Mouse (Mus musculus) layer of hippocampus, adult 2 months (tissue): ENCODE measurements around the gene Ccdc116. TPM values are rescaled to one million over a fixed set of nuclear protein-coding genes. Genes with fewer than 3 reads are reported as not detected.

Experiments used
- DNase-seq, 2 experiments: peaks; one replicate each; pipeline ENCODE4 v3.0.0; 2022; ENCODE audit warnings: low spot score in 2 of 2
- H3K27ac ChIP-seq: fragments of 200-600 bp; 2 replicates; pipeline ENCODE4 v1.8.1; 2022
- H3K4me3 ChIP-seq: fragments of 200-600 bp; 2 replicates; pipeline ENCODE4 v1.8.1; 2022; ENCODE audit warnings: mild to moderate bottlenecking
- CTCF ChIP-seq: fragments of 200-600 bp; conservative IDR thresholded peaks from 2 replicates; pipeline ENCODE4 v1.8.1; 2022; ENCODE audit warnings: antibody characterized with exemption, mild to moderate bottlenecking, moderate library complexity
- microRNA-seq, 2 experiments: library from miRNA; unstranded; fragments of <30 nt; microRNA quantifications; one replicate each; pipeline ENCODE4 v1.2.0; 2021
- total RNA-seq, 2 experiments: library from RNA; stranded (reverse); gene quantifications; 2 replicates each; pipeline ENCODE4 v1.2.3; 2021

The Ccdc116 gene
- total RNA-seq, 2 experiments from 2014 or later: 2.0 to 2.7 TPM

DNA sequence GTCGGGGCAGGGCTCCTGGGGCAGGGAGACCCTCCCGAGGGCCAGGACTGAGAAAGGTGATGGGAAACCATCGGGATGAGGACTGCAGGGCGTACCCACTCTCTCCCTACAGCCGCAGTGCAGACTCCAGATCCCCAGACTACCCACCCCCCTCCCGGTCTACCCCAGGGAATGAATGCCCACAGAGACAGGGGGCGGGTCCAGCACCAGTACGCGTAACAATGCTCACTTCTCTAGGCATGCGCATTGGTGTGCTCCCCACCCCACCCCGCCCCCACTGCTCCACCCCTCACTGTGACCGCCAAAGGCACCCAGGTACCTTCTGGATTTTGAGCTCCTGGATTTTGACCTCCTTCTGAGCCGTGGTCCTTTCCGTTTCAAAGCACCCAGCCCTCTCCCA lies 25.5 kb downstream of the Ccdc116 start:
- no peak for TF ChIP-seq CTCF
- no peak for DNase-seq
- H3K4me3 ChIP-seq: no peak overlapping the region
- no peak overlapping the region for H3K27ac ChIP-seq

DNA sequence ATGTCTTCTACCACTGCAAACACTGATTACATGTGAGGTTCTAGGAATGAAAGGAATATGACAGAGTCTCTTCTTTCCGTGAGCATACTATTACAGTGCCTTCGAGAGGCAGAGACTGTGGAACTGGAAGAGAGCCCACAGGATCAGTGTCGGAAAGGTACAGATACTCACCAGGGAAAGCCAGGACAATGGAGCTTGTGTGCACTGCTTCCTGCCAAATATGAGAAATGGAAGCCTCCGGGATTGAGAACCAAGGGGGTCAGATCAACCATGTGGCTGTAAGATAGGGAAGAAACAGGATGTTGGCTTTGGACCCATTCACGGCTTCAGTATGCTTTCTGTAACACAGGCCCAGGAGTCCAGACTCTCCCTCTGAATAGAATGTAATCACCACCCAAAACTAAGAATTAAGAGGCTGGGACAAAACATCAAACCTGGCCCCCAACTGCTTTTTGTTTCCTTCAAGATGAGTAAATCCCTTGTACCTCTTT lies 29.7 kb downstream of the Ccdc116 start:
- DNase-seq: no peak
- Histone ChIP-seq H3K27ac (no peak overlapping the region), H3K4me3 (no peak overlapping the region)
- no peak for TF ChIP-seq CTCF

DNA sequence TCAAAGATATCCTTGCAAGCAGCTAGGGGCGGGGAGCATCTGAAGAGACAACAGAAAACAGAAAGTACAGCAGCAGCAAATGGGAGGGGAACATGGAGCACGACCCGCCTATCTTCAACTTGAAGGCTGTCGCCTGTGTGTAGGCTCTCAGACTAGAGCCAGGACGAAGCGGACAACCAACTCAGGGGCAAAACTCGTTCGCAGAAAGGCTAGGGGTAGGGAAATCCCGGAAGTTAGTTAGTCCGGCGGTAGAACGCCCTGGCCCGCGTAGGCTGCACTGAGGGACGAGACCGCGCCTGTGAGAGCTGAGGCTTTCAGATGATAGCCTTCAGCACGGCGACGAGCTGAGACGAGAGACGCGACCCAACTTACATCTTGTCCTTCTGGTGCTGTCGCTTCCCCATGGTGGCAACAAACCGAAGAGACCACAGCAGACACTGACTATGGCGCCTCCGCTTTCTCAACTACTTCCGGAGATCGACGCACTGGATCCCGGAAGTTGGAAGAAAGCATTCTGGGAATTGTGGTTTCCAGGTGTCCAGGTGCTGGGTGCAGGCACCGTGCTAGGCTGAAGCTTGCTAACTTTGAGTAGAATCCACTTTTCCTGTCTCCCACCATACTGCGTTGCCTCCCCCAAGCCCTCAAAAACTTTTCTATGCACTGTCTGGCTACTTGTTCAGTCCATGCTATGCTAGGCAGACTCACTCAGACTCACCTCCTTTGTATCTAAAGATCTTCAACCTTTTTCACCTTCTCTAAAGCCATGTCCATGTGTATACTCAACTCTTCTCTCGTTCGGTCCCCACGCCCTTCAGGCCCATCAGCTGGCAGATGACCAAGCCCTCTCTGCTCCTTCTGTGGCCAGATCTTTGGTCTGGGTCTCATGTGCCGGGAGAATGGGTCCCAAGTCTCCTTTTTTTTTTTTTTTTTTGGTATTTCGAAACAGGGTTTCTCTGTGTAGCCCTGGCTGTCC lies 36.0 kb downstream of the Ccdc116 start, which contains the start of gene Ppil2:
Ppil2 (minus strand) TSS at position 487 of the 973 bp plus-strand sequence.
- H3K27ac ChIP-seq: peak within 1 kb of the TSS; percentile 80
- DNase-seq: peak; percentile 76 to 80
- H3K4me3 ChIP-seq: peak within 1 kb of the TSS; percentile 79
- TF ChIP-seq CTCF: no peak

DNA sequence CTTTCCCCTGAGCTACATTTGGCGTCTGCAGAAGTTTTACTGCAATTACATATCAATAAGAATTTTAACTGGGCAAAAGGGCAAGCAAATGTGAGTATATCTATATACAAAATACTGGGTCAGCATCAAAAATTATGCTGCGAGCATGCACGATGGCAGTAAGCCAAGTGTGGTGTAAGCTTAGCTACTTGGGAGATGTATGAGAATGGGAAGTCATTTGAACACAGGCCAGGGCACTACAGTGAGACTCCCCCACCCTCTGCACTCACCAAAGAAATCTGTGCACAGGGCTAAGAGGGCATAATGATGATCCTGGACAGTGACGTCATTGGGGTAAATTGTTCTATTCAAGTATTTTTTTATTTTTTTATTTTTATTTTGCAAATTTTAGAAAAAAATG lies 42.4 kb downstream of the Ccdc116 start:
- TF ChIP-seq CTCF: no peak
- DNase-seq: no peak
- no peak overlapping the region for H3K27ac ChIP-seq
- H3K4me3 ChIP-seq: no peak overlapping the region

DNA sequence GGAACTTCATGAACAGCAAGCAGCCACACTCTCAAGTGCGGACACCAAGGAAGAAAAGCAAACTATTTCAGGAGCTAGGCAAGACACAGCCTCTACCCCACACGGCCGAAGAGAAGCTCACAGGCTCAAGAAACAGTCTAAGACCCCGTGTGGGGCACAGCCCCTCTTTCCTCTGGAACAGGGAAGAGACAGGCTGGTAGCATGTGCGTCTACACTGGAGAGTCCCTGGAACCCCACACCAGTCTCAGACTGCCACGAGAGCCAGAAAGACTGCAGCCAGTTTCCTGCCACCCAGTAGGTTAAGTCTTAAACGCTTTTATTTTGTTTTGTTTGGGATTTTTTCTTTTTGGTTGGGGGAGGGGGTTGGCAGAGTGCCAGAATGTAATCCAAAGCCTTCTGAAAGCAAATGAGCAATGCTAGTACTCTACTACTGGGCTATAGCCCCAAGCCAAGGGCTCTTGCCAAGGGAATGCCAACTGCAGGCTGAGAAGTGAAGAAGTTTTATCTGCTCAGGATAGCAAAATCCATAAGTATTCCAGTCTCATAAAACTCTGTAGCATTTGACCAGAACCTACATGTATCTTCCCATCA lies 44.3 kb downstream of the Ccdc116 start:
- no peak for TF ChIP-seq CTCF

DNA sequence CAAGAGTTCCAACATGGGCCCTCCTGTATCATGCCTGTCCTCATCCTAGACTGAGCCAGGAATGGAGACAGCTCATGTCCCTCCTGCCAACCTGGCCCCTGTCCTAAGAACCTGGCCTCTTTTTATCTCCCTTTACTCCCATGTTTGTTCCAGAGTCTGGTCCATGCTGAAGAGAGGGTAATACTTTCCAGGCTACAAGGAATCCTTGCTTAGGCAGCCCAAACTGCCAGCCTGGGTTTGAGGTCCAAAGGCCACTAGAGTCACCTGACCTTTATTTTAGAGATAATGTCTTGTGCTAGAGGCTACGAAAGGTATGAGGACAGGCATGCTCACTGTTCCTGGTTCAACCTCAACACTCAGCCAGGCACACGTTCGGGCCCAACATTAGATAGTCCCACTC lies 50.1 kb downstream of the Ccdc116 start:
- no peak for TF ChIP-seq CTCF
- H3K4me3 ChIP-seq: no peak overlapping the region
- no peak overlapping the region for H3K27ac ChIP-seq
- DNase-seq: no peak

More for the DNA sequence above, 44.3 kb downstream of the Ccdc116 start:
- no peak for DNase-seq
- H3K4me3 ChIP-seq: no peak overlapping the region
- no peak overlapping the region for H3K27ac ChIP-seq

Small RNA genes lying within 50 kb of the gene (microRNA-seq; reads per million reads assigned to microRNA genes)
- 55.0 to 57.5 reads per million in 2 experiments for gene Mir130b
- gene Mir301b: 1.3 to 3.8 reads per million in 2 experiments

Other genes starting within 250 kb of the Ccdc116 start
- gene Mapk1, start 163.8 kb downstream of the Ccdc116 start, total RNA-seq: 100 to 1,000 TPM; 522 to 547 TPM
- gene Ypel1, start 77.5 kb downstream of the Ccdc116 start, total RNA-seq: 10 to 100 TPM; 35.0 to 38.0 TPM
- 100 to 1,000 TPM in 1 of 2 experiments, 10 to 100 TPM in 1; 91.3 to 105 TPM for gene Ppil2, start 36.0 kb downstream of the Ccdc116 start, total RNA-seq
- 1 to 10 TPM in 1 of 2 experiments, under 1 TPM in 1; 0.76 to 1.8 TPM for gene 2610318N02Rik, start 22.1 kb downstream of the Ccdc116 start, total RNA-seq
- gene Sdf2l1, start 14.8 kb downstream of the Ccdc116 start, total RNA-seq: 10 to 100 TPM; 21.6 to 26.4 TPM
- gene Ydjc, start 2.6 kb downstream of the Ccdc116 start, total RNA-seq: 10 to 100 TPM; 24.5 to 25.2 TPM
- gene Ube2l3, start 55.4 kb upstream of the Ccdc116 start, total RNA-seq: 100 to 1,000 TPM; 133 to 139 TPM
- 1 to 10 TPM; 3.9 to 4.3 TPM for gene Rimbp3, start 61.4 kb upstream of the Ccdc116 start, total RNA-seq
- gene Hic2, start 86.3 kb upstream of the Ccdc116 start, total RNA-seq: 1 to 10 TPM; 5.2 to 5.5 TPM
- 100 to 1,000 TPM in 1 of 2 experiments, 10 to 100 TPM in 1; 98.5 to 116 TPM for gene Tmem191c, start 128.8 kb upstream of the Ccdc116 start, total RNA-seq
- 1 to 10 TPM in 1 of 2 experiments, under 1 TPM in 1; 0.79 to 1.4 TPM for gene Serpind1, start 184.1 kb upstream of the Ccdc116 start, total RNA-seq